ENCODE assay signal across 13 mouse cellular contexts in genomic region chr13:99647661-99648204, GRCm38 (mm10).
DNase-seq lines count a peak whose midpoint lies in the region; ATAC-seq lines count a peak whose summit lies in the region.
"Had no signal": no experiment of that assay in that cellular context is flagged by ENCODE, and none has a peak within 500 bp of the region (broad histone marks: within the 10 kb centered on the region; RNA-seq: fewer than 3 reads in every experiment).

No protein-coding gene starts in this region.

- H3K27me3 ChIP-seq in heart, embryonic 16.5 days (ENCODE audit: control insufficient read depth, insufficient read depth, low read length), result no peaks in the 10 kb centered on the region
- H3K27me3 ChIP-seq: limb, embryonic 15.5 days had no signal

- H3K4me3 ChIP-seq in heart, embryonic 16.5 days (ENCODE audit: low read length), result no peak overlapping the region
- H3K4me3 ChIP-seq: limb, embryonic 15.5 days had no signal

- H3K9ac ChIP-seq in heart, embryonic 16.5 days (ENCODE audit: low read length), result no peak overlapping the region
- H3K9ac ChIP-seq: limb, embryonic 15.5 days had no signal

- peak; percentile 58 for ATAC-seq in heart, embryonic 16.5 days (replicated peaks; ENCODE audit: extremely low read depth, insufficient read depth, low FRiP score)
- no peak for ATAC-seq in erythroid progenitor cell, adult 5-6 weeks (replicated peaks; ENCODE audit: low FRiP score, poor library complexity, severe bottlenecking)

- no peak for DNase-seq in heart, postnatal 25 days (ENCODE audit: low spot score)
- DNase-seq in 3134 (ENCODE audit: extremely low read depth, insufficient read length, low spot score), result peak; percentile 64
- peak; percentile 67 for DNase-seq in CD4-positive helper T cell, adult 2 months (ENCODE audit: low read depth, low spot score)
- DNase-seq in adrenal gland, postnatal 25 days, result peak; percentile 13
- no peak for DNase-seq in layer of hippocampus, adult 9-10 months (ENCODE audit: low spot score)
- DNase-seq: cerebellum, adult 9-10 months; kidney, postnatal 14 days; layer of hippocampus, postnatal 36 days; retina, postnatal 1 day; thymus, postnatal 25 days had no signal

- H3K36me3 ChIP-seq in heart, embryonic 16.5 days (ENCODE audit: control insufficient read depth, insufficient read depth), result no peaks in the 10 kb centered on the region
- H3K36me3 ChIP-seq: limb, embryonic 15.5 days had no signal

- 33% methylated on average over 6 of the region's 6 CpGs for WGBS in heart, embryonic 16.5 days

- intact Hi-C loops in heart, postnatal 25 days (cut with DNase I), result no loop called here

- 0 out of 2 replicates have a peak overlapping the region, but pooled peaks have one; percentile 41 for H3K27ac ChIP-seq in heart, embryonic 16.5 days (ENCODE audit: low read length)
- H3K27ac ChIP-seq: limb, embryonic 15.5 days had no signal

- H3K9me3 ChIP-seq in heart, embryonic 16.5 days (replicated peaks; ENCODE audit: control insufficient read depth, low read length), result no peaks in the 10 kb centered on the region
- H3K9me3 ChIP-seq: limb, embryonic 15.5 days had no signal

- H3K4me1 ChIP-seq in heart, embryonic 16.5 days (ENCODE audit: control insufficient read depth, insufficient read depth, low read length), result peaks cover 11% of the 10 kb centered on the region

- no peak overlapping the region for H3K4me2 ChIP-seq in heart, embryonic 16.5 days (ENCODE audit: low read depth, low read length)
- H3K4me2 ChIP-seq: limb, embryonic 15.5 days had no signal

Comparison
In these comparisons a context has a peak if more than half of its experiments do, and no peak if none do; other contexts are left out.
1. DNase-seq: peak in 3134 (single experiment), CD4-positive helper T cell, adult 2 months (single experiment) and adrenal gland, postnatal 25 days (single experiment); none in heart, postnatal 25 days (single experiment) and layer of hippocampus, adult 9-10 months (single experiment).